Mouse (Mus musculus) brain, adult 10 weeks (tissue): ENCODE measurements around the gene Cry2. TPM values are rescaled to one million over a fixed set of nuclear protein-coding genes. Genes with fewer than 3 reads are reported as not detected.

Experiments used
- polyA plus RNA-seq: library from polyadenylated mRNA; stranded (reverse); fragments of 350-450 nt; fragmentation: Illumina TruSeq; extraction: RNeasy Lipid Tissue Mini Kit (QIAGEN cat#74804); gene quantifications from one replicate; pipeline ENCODE4 v1.2.3, GENCODE M21; 2015; ENCODE audit warnings: low read depth, low replicate concordance

The Cry2 gene
- polyA plus RNA-seq = 77.1 TPM

GRCm38 (mm10) chr2:92433578-92434374 lies at the start of gene Cry2:
Gene Cry2 (minus strand): TSS chr2:92434043.

GRCm38 (mm10) chr2:92459921-92460707 lies 26.3 kb upstream of the Cry2 start, which contains the start of gene Slc35c1:
Gene Slc35c1 (minus strand): TSS chr2:92460538.

GRCm38 (mm10) chr2:92401091-92401561 lies 32.7 kb downstream of the Cry2 start, which contains the start of gene Mapk8ip1:
Gene Mapk8ip1 (minus strand): TSS chr2:92401263.

GRCm38 (mm10) chr2:92381901-92382588 lies 51.8 kb downstream of the Cry2 start, which contains the start of gene 1700029I15Rik:
Gene 1700029I15Rik (plus strand): TSS chr2:92382538.

GRCm38 (mm10) chr2:92374514-92374913 lies 59.3 kb downstream of the Cry2 start, which contains the start of the genes Pex16 and Large2:
Gene Pex16 (plus strand): TSS chr2:92374676.
Gene Large2 (minus strand): TSS chr2:92374869.

Other genes with a start within 250 kb of the Cry2 start
- gene Pex16, start 59.4 kb downstream of the Cry2 start, polyA plus RNA-seq = 34.5 TPM
- 1.0 TPM for gene Large2, start 59.2 kb downstream of the Cry2 start, polyA plus RNA-seq
- 3.8 TPM for gene 1700029I15Rik, start 51.5 kb downstream of the Cry2 start, polyA plus RNA-seq
- 302 TPM for gene Mapk8ip1, start 32.8 kb downstream of the Cry2 start, polyA plus RNA-seq
- gene Slc35c1, start 26.5 kb upstream of the Cry2 start, polyA plus RNA-seq = 9.8 TPM
- gene Chst1, start 165.7 kb upstream of the Cry2 start, polyA plus RNA-seq = 174 TPM